Mouse (Mus musculus) small intestine, adult 2 months (tissue): Measurements from ENCODE around the gene Gabpb1. TPM values are rescaled to one million over a fixed set of nuclear protein-coding genes. Genes with fewer than 3 reads are reported as not detected.

Experiments
- H3K27ac ChIP-seq: fragments of 200-500 bp; 2 replicates; pipeline ENCODE4 v1.5.1; 2012; ENCODE audit warnings: low read depth, low read length, control low read depth, inconsistent platforms; ENCODE audit not compliant: insufficient read depth
- H3K27me3 ChIP-seq: fragments of 200-500 bp; 2 replicates; pipeline ENCODE4 v1.6.1; 2012; ENCODE audit warnings: mild to moderate bottlenecking, moderate library complexity, low read length, inconsistent platforms; ENCODE audit not compliant: control insufficient read depth, insufficient read depth
- H3K36me3 ChIP-seq: fragments of 200-500 bp; 2 replicates; pipeline ENCODE4 v1.6.1; 2012; ENCODE audit warnings: mild to moderate bottlenecking, low read length, control low read depth, inconsistent platforms; ENCODE audit not compliant: control insufficient read depth, insufficient read depth
- H3K4me1 ChIP-seq: fragments of 200-500 bp; 2 replicates; pipeline ENCODE4 v1.6.1; 2012; ENCODE audit warnings: low read length, inconsistent platforms, mixed read lengths; ENCODE audit not compliant: control insufficient read depth, insufficient read depth, insufficient read length
- H3K4me3 ChIP-seq: fragments of 200-500 bp; 2 replicates; pipeline ENCODE4 v1.5.1; 2012; ENCODE audit warnings: low read depth, mild to moderate bottlenecking, control low read depth, inconsistent platforms, low read length, moderate library complexity
- CTCF ChIP-seq: fragments of 200-500 bp; IDR thresholded peaks from 2 replicates; pipeline ENCODE4 v1.5.1; 2012; ENCODE audit warnings: low read depth, mild to moderate bottlenecking, control low read depth, inconsistent platforms, low read length, moderate library complexity, mixed read lengths; ENCODE audit not compliant: insufficient replicate concordance, insufficient read length; ENCODE audit errors: extremely low read depth
- POLR2A ChIP-seq: fragments of 200-500 bp; IDR thresholded peaks from 2 replicates; pipeline ENCODE4 v1.6.1; 2012; ENCODE audit warnings: low read depth, mild to moderate bottlenecking, control low read depth, inconsistent platforms, low read length, moderate library complexity
- WGBS: fragments of 180-500 bp; shearing (Covaris S2); methylation state at CpG from one replicate; pipeline ENCODE4 v1.1.7; 2018; 5-methylcytosine and 5-hydroxymethylcytosine counted together
- polyA plus RNA-seq: library from polyadenylated mRNA; depleted of rRNA; stranded (reverse); fragments of >200 nt; gene quantifications from 2 replicates; pipeline ENCODE4 v1.2.3, GENCODE M21; 2012; rRNA removed

Gene Gabpb1
- polyA plus RNA-seq, result 3.3 and 5.0 TPM in 2 replicates

GRCm38 (mm10) chr2:126676122-126676515 is at the start of gene Gabpb1:
Gabpb1 (minus strand) TSS chr2:126676337.
- Histone ChIP-seq H3K4me1 (no peaks in the 10 kb centered on the region; the same call in 1 of the 2 replicates), H3K27me3 (no peaks in the 10 kb centered on the region), H3K36me3 (no peaks in the 10 kb centered on the region), H3K27ac (peak within 1 kb of the TSS; percentile 97), H3K4me3 (peak within 1 kb of the TSS; percentile 97)
- TF ChIP-seq POLR2A (no peak), CTCF (no peak)
- WGBS, result 15% methylated on average over 12 of the region's 12 CpGs

DNA sequence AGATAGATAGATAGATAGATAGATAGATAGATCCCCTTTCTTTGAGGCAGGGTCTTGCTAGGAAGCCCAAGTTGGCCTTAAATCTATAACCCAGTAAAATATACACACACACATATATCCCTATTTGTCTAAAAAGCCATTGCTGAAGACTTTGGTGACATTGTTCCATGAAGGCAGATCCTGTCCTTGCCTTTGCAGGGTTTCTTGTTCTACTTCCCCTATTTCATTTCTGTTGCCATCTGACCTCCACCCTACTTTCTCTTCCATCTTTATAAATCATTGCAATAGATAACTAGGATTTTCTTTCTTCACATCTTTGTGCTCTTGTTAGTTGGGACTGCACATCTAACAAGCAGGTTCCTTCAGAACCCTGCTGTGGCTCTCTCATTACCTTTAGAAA is 36.8 kb upstream of the Gabpb1 start:
- Histone ChIP-seq H3K4me1 (0 out of 2 replicates have a peak, but pooled peaks cover 1% of the 10 kb centered on the region), H3K4me3 (no peak overlapping the region), H3K36me3 (peaks cover 3% of the 10 kb centered on the region), H3K27me3 (no peaks in the 10 kb centered on the region), H3K27ac (no peak overlapping the region)
- TF ChIP-seq POLR2A (no peak), CTCF (no peak)

GRCm38 (mm10) chr2:126712526-126712925 is 36.4 kb upstream of the Gabpb1 start:
- 95% methylated on average over 5 of the region's 5 CpGs for WGBS
- H3K27me3 ChIP-seq, result no peaks in the 10 kb centered on the region
- no peak overlapping the region for H3K4me3 ChIP-seq
- TF ChIP-seq POLR2A, result no peak
- TF ChIP-seq CTCF, result no peak
- no peak overlapping the region for H3K27ac ChIP-seq
- H3K4me1 ChIP-seq, result 0 out of 2 replicates have a peak, but pooled peaks cover 1% of the 10 kb centered on the region
- no peaks in the 10 kb centered on the region for H3K36me3 ChIP-seq

GRCm38 (mm10) chr2:126708361-126708760 is 32.2 kb upstream of the Gabpb1 start:
- Histone ChIP-seq H3K4me3 (no peak overlapping the region), H3K27ac (no peak overlapping the region), H3K36me3 (no peaks in the 10 kb centered on the region), H3K27me3 (no peaks in the 10 kb centered on the region), H3K4me1 (0 out of 2 replicates have a peak, but pooled peaks cover 1% of the 10 kb centered on the region)
- TF ChIP-seq CTCF (no peak), POLR2A (no peak)
- WGBS, result 44% methylated on average over 4 of the region's 4 CpGs

GRCm38 (mm10) chr2:126707438-126707779 is 31.3 kb upstream of the Gabpb1 start:
- H3K27me3 ChIP-seq, result no peaks in the 10 kb centered on the region
- no peaks in the 10 kb centered on the region for H3K36me3 ChIP-seq
- peak overlapping the region; percentile 86 for H3K4me3 ChIP-seq
- 0 out of 2 replicates have a peak, but pooled peaks cover 1% of the 10 kb centered on the region for H3K4me1 ChIP-seq
- H3K27ac ChIP-seq, result peak overlapping the region; percentile 44; the same call in 1 of the 2 replicates
- under 1% methylated on average over 22 of the region's 23 CpGs for WGBS
- TF ChIP-seq POLR2A (no peak), CTCF (no peak)

GRCm38 (mm10) chr2:126706759-126707437 is 30.8 kb upstream of the Gabpb1 start, which contains the start of gene Usp8:
Usp8 (plus strand) TSS chr2:126707328.
- peak within 1 kb of the TSS; percentile 77 for H3K27ac ChIP-seq
- H3K4me1 ChIP-seq, result 0 out of 2 replicates have a peak, but pooled peaks cover 1% of the 10 kb centered on the region
- peak within 1 kb of the TSS; percentile 86 for H3K4me3 ChIP-seq
- no peaks in the 10 kb centered on the region for H3K36me3 ChIP-seq
- WGBS, result 2% methylated on average over 47 of the region's 47 CpGs
- no peaks in the 10 kb centered on the region for H3K27me3 ChIP-seq
- TF ChIP-seq CTCF (no peak), POLR2A (peak; percentile 77)

DNA sequence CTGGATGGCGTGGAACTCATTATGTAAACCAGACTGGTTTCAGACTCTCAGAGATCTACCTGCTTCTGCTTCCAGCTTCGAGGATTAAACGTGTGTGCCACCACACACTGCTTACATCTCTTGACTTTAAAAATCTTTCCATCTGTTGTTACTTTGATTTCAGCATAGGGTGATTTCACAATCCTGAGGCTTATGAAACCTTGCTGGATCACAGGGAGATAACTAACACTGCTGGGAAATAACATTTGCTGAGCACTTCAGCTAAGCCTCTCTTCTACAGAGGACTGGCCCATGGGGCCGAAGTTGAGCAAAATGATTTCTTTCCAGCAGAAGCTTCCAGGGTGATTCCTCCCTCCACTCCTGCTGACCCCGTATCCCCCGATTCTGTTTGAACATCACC is 19.1 kb upstream of the Gabpb1 start:
- 69% methylated on average over 6 of the region's 6 CpGs for WGBS

GRCm38 (mm10) chr2:126691290-126691689 is 15.2 kb upstream of the Gabpb1 start:
- no peaks in the 10 kb centered on the region for H3K27me3 ChIP-seq
- H3K36me3 ChIP-seq, result no peaks in the 10 kb centered on the region
- no peak overlapping the region for H3K27ac ChIP-seq
- TF ChIP-seq CTCF (no peak), POLR2A (no peak)
- 64% methylated on average over 3 of the region's 3 CpGs for WGBS
- H3K4me3 ChIP-seq, result no peak overlapping the region
- H3K4me1 ChIP-seq, result no peaks in the 10 kb centered on the region

More for the DNA sequence above, 19.1 kb upstream of the Gabpb1 start:
- no peaks in the 10 kb centered on the region for H3K27me3 ChIP-seq
- H3K27ac ChIP-seq, result no peak overlapping the region
- no peaks in the 10 kb centered on the region for H3K36me3 ChIP-seq
- no peak overlapping the region for H3K4me3 ChIP-seq
- no peaks in the 10 kb centered on the region for H3K4me1 ChIP-seq
- TF ChIP-seq POLR2A (no peak), CTCF (no peak)
